Mouse (Mus musculus): ENCODE data around the gene Emsy. TPM values are rescaled to one million over a fixed set of nuclear protein-coding genes. Genes with fewer than 3 reads are reported as not detected.

The Emsy gene
- total and polyA plus RNA-seq, 3 experiments = 19.6 to 25.6 (median 24.0) TPM

DNA sequence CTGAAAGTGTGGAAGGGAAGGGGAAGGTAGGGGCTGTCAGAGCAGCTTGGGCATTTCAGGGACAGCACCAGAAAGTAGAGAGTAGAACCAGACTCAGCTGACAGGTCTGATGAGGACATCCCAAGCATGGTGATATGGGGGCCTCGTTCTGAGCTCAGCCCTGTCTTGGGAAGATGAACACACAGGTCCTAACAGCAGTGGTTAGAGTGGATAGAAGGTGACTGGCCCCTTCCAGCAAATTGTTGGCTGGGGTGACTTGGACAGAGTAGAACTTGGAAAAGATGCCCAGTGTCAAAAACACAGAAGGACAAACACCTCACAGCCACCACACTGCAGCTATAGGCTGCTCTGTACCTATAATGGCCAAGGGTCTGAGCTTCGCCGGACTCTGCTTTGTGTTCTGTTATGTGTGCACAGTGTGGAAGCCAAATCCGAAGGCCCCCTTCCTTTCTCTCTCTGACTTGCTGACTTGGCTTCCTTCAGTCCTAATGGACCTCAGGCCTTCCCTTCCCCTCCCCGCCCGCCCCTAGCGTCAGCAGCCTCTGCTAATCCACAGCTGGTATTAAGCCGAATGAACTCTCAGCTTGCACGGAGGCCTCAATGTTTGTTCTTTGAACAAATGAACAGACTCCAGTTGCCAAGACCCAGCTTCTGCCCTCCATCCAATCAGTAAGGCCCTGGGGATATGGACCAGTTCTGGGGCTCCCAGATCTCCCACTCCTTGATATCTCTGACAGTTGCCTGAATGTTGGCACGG lies 119.2 kb downstream of the Emsy start:
- intact Hi-C loops (cut with DNase I) = no loop called here
- 0 out of 2 replicates have a peak, but pooled peaks have one; percentile 8 for TF ChIP-seq EP300 (IDR thresholded peaks at IDR 0.05; ENCODE audit: insufficient read depth, low read depth, low read length)
- no peak for TF ChIP-seq POLR2A (IDR thresholded peaks at IDR 0.05; ENCODE audit: insufficient read depth, low read depth, low read length)
- Histone ChIP-seq H3K27me3 (ENCODE audit: control insufficient read depth, insufficient read depth, low read length) (no peaks in the 10 kb centered on the region), H3K36me3 (ENCODE audit: control insufficient read depth, insufficient read depth, low read length) (no peaks in the 10 kb centered on the region), H3K9ac (ENCODE audit: low read depth, low read length) (no peak overlapping the region), H3K4me3 (no peak overlapping the region), H3K27ac (peak overlapping the region; percentile 33), H3K79me2 (replicated peaks; ENCODE audit: control insufficient read depth, insufficient read depth, low read length) (no peaks in the 10 kb centered on the region), H3K4me1 (ENCODE audit: control insufficient read depth, insufficient read depth, low read length) (peaks cover 11% of the 10 kb centered on the region)
- peak in 1 of 2 experiments; percentile 36 for DNase-seq
- WGBS = 59% methylated on average over 10 of the region's 10 CpGs

Other genes starting within 250 kb of the Emsy start
- gene Gucy2d, start 216.4 kb downstream of the Emsy start, total RNA-seq (2021) = under 1 TPM in 1 of 2 experiments, not detected in 1; 0.21 TPM
- 0.20 TPM in 1 of 2 replicates, not detected in the other for gene Gucy2d, start 216.4 kb downstream of the Emsy start, polyA plus RNA-seq (2012; rRNA removed)
- 10 to 100 TPM; 13.6 to 13.7 TPM for gene Lrrc32, start 167.5 kb downstream of the Emsy start, total RNA-seq (2021)
- 14.5 and 21.9 TPM in 2 replicates for gene Lrrc32, start 167.5 kb downstream of the Emsy start, polyA plus RNA-seq (2012; rRNA removed)
- 10 to 100 TPM; 71.5 to 80.7 TPM for gene Thap12, start 46.3 kb upstream of the Emsy start, total RNA-seq (2021)
- 18.0 and 41.5 TPM in 2 replicates for gene Thap12, start 46.3 kb upstream of the Emsy start, polyA plus RNA-seq (2012; rRNA removed)
- gene Wnt11, start 178.3 kb upstream of the Emsy start, total RNA-seq (2021) = 1 to 10 TPM; 4.8 to 7.3 TPM
- gene Wnt11, start 178.3 kb upstream of the Emsy start, polyA plus RNA-seq (2012; rRNA removed) = 6.2 and 9.0 TPM in 2 replicates